Mouse (Mus musculus): ENCODE measurements around the gene Egln2. TPM values are rescaled to one million over a fixed set of nuclear protein-coding genes. Genes with fewer than 3 reads are reported as not detected.

The Egln2 gene
- polyA plus RNA-seq, 1 experiment from 2014 or later, result 43.1 TPM

- Histone ChIP-seq H3K4me3 (ENCODE audit: low read depth, low read length) (peak overlapping the region; percentile 72), H3K9me3 (ENCODE audit: control insufficient read depth, low read length) (no peaks in the 10 kb centered on the region), H3K9ac (ENCODE audit: low read length) (peak overlapping the region; percentile 87), H3K27ac (ENCODE audit: low read depth) (peak overlapping the region; percentile 98), H3K4me1 (replicated peaks; ENCODE audit: control insufficient read depth, insufficient read depth, low read length) (peaks cover 35% of the 10 kb centered on the region), H3K27me3 (replicated peaks; ENCODE audit: control insufficient read depth, insufficient read depth, low read length) (no peaks in the 10 kb centered on the region), H3K36me3 (ENCODE audit: control insufficient read depth, insufficient read depth, low read length) (peaks cover 43% of the 10 kb centered on the region), H3K4me2 (ENCODE audit: low read length) (peak overlapping the region; percentile 89)
- DNase-seq (ENCODE audit: low spot score) (no peak), ATAC-seq (replicated peaks; ENCODE audit: low FRiP score, low TSS enrichment, low read depth) (peak; percentile 84)
- 1% methylated on average over 25 of the region's 43 CpGs for WGBS
These were observed 381 bp downstream of the Egln2 start for GRCm38 (mm10) chr7:27166229-27166613.

- DNase-seq (ENCODE audit: low spot score) (no peak), ATAC-seq (replicated peaks; ENCODE audit: low FRiP score, low TSS enrichment, low read depth) (no peak)
- Histone ChIP-seq H3K4me1 (replicated peaks; ENCODE audit: control insufficient read depth, insufficient read depth, low read length) (peaks cover 35% of the 10 kb centered on the region), H3K9me3 (ENCODE audit: control insufficient read depth, low read length) (no peaks in the 10 kb centered on the region), H3K27me3 (replicated peaks; ENCODE audit: control insufficient read depth, insufficient read depth, low read length) (no peaks in the 10 kb centered on the region), H3K4me2 (ENCODE audit: low read length) (peak overlapping the region; percentile 89), H3K27ac (ENCODE audit: low read depth) (peak overlapping the region; percentile 98), H3K9ac (ENCODE audit: low read length) (peak overlapping the region; percentile 87), H3K36me3 (ENCODE audit: control insufficient read depth, insufficient read depth, low read length) (peaks cover 38% of the 10 kb centered on the region), H3K4me3 (ENCODE audit: low read depth, low read length) (peak overlapping the region; percentile 72)
- WGBS, result 2% methylated on average over 8 of the region's 8 CpGs
These were observed 906 bp downstream of the Egln2 start for GRCm38 (mm10) chr7:27165696-27166095.

GRCm38 (mm10) chr7:27165007-27165655 is 1.5 kb downstream of the Egln2 start:
- no peaks in the 10 kb centered on the region for H3K27me3 ChIP-seq (replicated peaks; ENCODE audit: control insufficient read depth, insufficient read depth, low read length)
- H3K27ac ChIP-seq (ENCODE audit: low read depth), result no peak overlapping the region
- 73% methylated on average over 22 of the region's 23 CpGs for WGBS
- peak overlapping the region; percentile 72 for H3K4me3 ChIP-seq (ENCODE audit: low read depth, low read length)
- no peak for DNase-seq (ENCODE audit: low spot score)
- peaks cover 36% of the 10 kb centered on the region for H3K36me3 ChIP-seq (ENCODE audit: control insufficient read depth, insufficient read depth, low read length)
- no peaks in the 10 kb centered on the region for H3K9me3 ChIP-seq (ENCODE audit: control insufficient read depth, low read length)
- H3K4me2 ChIP-seq (ENCODE audit: low read length), result peak overlapping the region; percentile 89
- H3K9ac ChIP-seq (ENCODE audit: low read length), result peak overlapping the region; percentile 87
- no peak for ATAC-seq (replicated peaks; ENCODE audit: low FRiP score, low TSS enrichment, low read depth)
- H3K4me1 ChIP-seq (replicated peaks; ENCODE audit: control insufficient read depth, insufficient read depth, low read length), result peaks cover 39% of the 10 kb centered on the region

- Histone ChIP-seq H3K4me1 (replicated peaks; ENCODE audit: control insufficient read depth, insufficient read depth, low read length) (peaks cover 41% of the 10 kb centered on the region), H3K27me3 (replicated peaks; ENCODE audit: control insufficient read depth, insufficient read depth, low read length) (no peaks in the 10 kb centered on the region), H3K36me3 (ENCODE audit: control insufficient read depth, insufficient read depth, low read length) (peaks cover 36% of the 10 kb centered on the region), H3K9me3 (ENCODE audit: control insufficient read depth, low read length) (no peaks in the 10 kb centered on the region), H3K9ac (ENCODE audit: low read length) (0 out of 2 replicates have a peak overlapping the region, but pooled peaks have one; percentile 13), H3K4me3 (ENCODE audit: low read depth, low read length) (peak overlapping the region; percentile 72; the same call in 1 of the 2 replicates), H3K4me2 (ENCODE audit: low read length) (peak overlapping the region; percentile 89), H3K27ac (ENCODE audit: low read depth) (no peak overlapping the region)
- 77% methylated on average over 33 of the region's 33 CpGs for WGBS
- ATAC-seq (replicated peaks; ENCODE audit: low FRiP score, low TSS enrichment, low read depth) (no peak), DNase-seq (ENCODE audit: low spot score) (no peak)
These were observed 2.3 kb downstream of the Egln2 start for GRCm38 (mm10) chr7:27164112-27164947.

- peak overlapping the region; percentile 89 for H3K4me2 ChIP-seq (ENCODE audit: low read length)
- peaks cover 44% of the 10 kb centered on the region for H3K36me3 ChIP-seq (ENCODE audit: control insufficient read depth, insufficient read depth, low read length)
- ATAC-seq (replicated peaks; ENCODE audit: low FRiP score, low TSS enrichment, low read depth) (no peak), DNase-seq (ENCODE audit: low spot score) (no peak)
- WGBS, result 80% methylated on average over 5 of the region's 5 CpGs
- no peak overlapping the region for H3K27ac ChIP-seq (ENCODE audit: low read depth)
- H3K9ac ChIP-seq (ENCODE audit: low read length), result 0 out of 2 replicates have a peak overlapping the region, but pooled peaks have one; percentile 13
- H3K4me1 ChIP-seq (replicated peaks; ENCODE audit: control insufficient read depth, insufficient read depth, low read length), result peaks cover 41% of the 10 kb centered on the region
- H3K27me3 ChIP-seq (replicated peaks; ENCODE audit: control insufficient read depth, insufficient read depth, low read length), result no peaks in the 10 kb centered on the region
- no peak overlapping the region for H3K4me3 ChIP-seq (ENCODE audit: low read depth, low read length)
- H3K9me3 ChIP-seq (ENCODE audit: control insufficient read depth, low read length), result no peaks in the 10 kb centered on the region
These were observed 3.2 kb downstream of the Egln2 start for GRCm38 (mm10) chr7:27163450-27163805.

- DNase-seq (ENCODE audit: low spot score), result no peak
- Histone ChIP-seq H3K36me3 (ENCODE audit: control insufficient read depth, insufficient read depth, low read length) (peaks cover 49% of the 10 kb centered on the region), H3K4me3 (ENCODE audit: low read depth, low read length) (no peak overlapping the region)
These were observed 3.7 kb downstream of the Egln2 start for GRCm38 (mm10) chr7:27162780-27163449.

GRCm38 (mm10) chr7:27161744-27162143 is 4.9 kb downstream of the Egln2 start:
- no peak overlapping the region for H3K4me3 ChIP-seq (ENCODE audit: low read depth, low read length)
- no peak overlapping the region for H3K4me2 ChIP-seq (ENCODE audit: low read length)
- no peak for DNase-seq (ENCODE audit: low spot score)
- H3K27me3 ChIP-seq (replicated peaks; ENCODE audit: control insufficient read depth, insufficient read depth, low read length), result no peaks in the 10 kb centered on the region
- H3K4me1 ChIP-seq (replicated peaks; ENCODE audit: control insufficient read depth, insufficient read depth, low read length), result peaks cover 37% of the 10 kb centered on the region
- no peaks in the 10 kb centered on the region for H3K9me3 ChIP-seq (ENCODE audit: control insufficient read depth, low read length)
- ATAC-seq (replicated peaks; ENCODE audit: low FRiP score, low TSS enrichment, low read depth), result no peak
- 83% methylated on average over 4 of the region's 4 CpGs for WGBS
- H3K9ac ChIP-seq (ENCODE audit: low read length), result no peak overlapping the region
- peaks cover 57% of the 10 kb centered on the region for H3K36me3 ChIP-seq (ENCODE audit: control insufficient read depth, insufficient read depth, low read length)
- no peak overlapping the region for H3K27ac ChIP-seq (ENCODE audit: low read depth)

More at GRCm38 (mm10) chr7:27162780-27163449, 3.7 kb downstream of the Egln2 start:
- Histone ChIP-seq H3K4me1 (replicated peaks; ENCODE audit: control insufficient read depth, insufficient read depth, low read length) (peaks cover 41% of the 10 kb centered on the region), H3K9ac (ENCODE audit: low read length) (no peak overlapping the region), H3K27me3 (replicated peaks; ENCODE audit: control insufficient read depth, insufficient read depth, low read length) (no peaks in the 10 kb centered on the region), H3K27ac (ENCODE audit: low read depth) (no peak overlapping the region), H3K9me3 (ENCODE audit: control insufficient read depth, low read length) (no peaks in the 10 kb centered on the region), H3K4me2 (ENCODE audit: low read length) (peak overlapping the region; percentile 89; the same call in 1 of the 2 replicates)
- 79% methylated on average over 5 of the region's 5 CpGs for WGBS
- ATAC-seq (replicated peaks; ENCODE audit: low FRiP score, low TSS enrichment, low read depth), result no peak

GRCm38 (mm10) chr7:27160921-27161320 is 5.7 kb downstream of the Egln2 start:
- WGBS, result 84% methylated on average over 3 of the region's 3 CpGs
- H3K4me1 ChIP-seq (replicated peaks; ENCODE audit: control insufficient read depth, insufficient read depth, low read length), result peaks cover 37% of the 10 kb centered on the region
- H3K9me3 ChIP-seq (ENCODE audit: control insufficient read depth, low read length), result no peaks in the 10 kb centered on the region
- peak overlapping the region; percentile 2; the same call in 1 of the 2 replicates for H3K27ac ChIP-seq (ENCODE audit: low read depth)
- H3K4me2 ChIP-seq (ENCODE audit: low read length), result no peak overlapping the region
- DNase-seq (ENCODE audit: low spot score), result no peak
- H3K36me3 ChIP-seq (ENCODE audit: control insufficient read depth, insufficient read depth, low read length), result peaks cover 57% of the 10 kb centered on the region
- H3K9ac ChIP-seq (ENCODE audit: low read length), result no peak overlapping the region
- no peaks in the 10 kb centered on the region for H3K27me3 ChIP-seq (replicated peaks; ENCODE audit: control insufficient read depth, insufficient read depth, low read length)
- no peak overlapping the region for H3K4me3 ChIP-seq (ENCODE audit: low read depth, low read length)
- no peak for ATAC-seq (replicated peaks; ENCODE audit: low FRiP score, low TSS enrichment, low read depth)

Data from intestine, embryonic 14.5 days (tissue).